Mouse (Mus musculus) induced T-regulatory cell, adult 2 months (primary cell): ENCODE measurements around the gene Ift122.
"Not testable (repeated sequence)": the region's sequence is repeated elsewhere in the genome, so short reads cannot be mapped to it uniquely, and the experiment has no call there.

Experiments
- DNase-seq: peaks from one replicate; pipeline ENCODE4 v3.0.0-alpha.2; 2012; ENCODE audit warnings: low read depth

Ift122 gene

DNA sequence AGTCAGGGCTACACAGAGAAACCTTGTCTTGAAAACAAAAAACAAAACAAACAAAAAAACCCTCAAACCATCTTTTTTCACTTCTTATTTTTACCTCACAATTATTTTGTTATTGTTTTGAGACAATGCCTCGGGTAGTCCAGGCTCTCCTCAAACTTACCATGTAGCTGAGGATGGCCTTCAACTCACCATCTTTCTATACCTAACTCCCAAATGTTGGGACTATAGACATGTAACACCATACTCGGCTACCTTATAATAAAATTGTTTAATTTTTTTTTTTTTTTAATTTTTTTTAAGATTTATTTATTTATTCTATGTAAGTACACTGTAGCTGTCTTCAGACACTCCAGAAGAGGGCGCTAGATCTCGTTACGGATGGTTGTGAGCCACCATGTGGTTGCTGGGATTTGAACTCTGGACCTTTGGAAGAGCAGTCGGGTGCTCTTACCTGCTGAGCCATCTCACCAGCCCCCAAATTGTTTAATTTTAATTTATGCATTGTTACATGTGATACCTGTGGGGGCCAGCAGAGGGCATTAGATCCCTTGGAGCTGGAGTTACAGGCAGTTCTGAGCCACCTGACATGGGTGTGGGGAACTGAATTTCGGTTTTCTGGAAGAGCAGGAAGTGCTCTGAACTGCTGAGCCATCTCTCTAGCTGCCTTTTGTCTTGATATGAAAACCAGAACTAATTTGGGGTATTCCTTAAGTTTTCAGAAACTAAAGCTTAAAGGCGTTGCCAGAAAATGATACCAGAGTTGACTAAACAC is 6.4 kb upstream of the Ift122 start:
- peak; percentile 86 for DNase-seq

DNA sequence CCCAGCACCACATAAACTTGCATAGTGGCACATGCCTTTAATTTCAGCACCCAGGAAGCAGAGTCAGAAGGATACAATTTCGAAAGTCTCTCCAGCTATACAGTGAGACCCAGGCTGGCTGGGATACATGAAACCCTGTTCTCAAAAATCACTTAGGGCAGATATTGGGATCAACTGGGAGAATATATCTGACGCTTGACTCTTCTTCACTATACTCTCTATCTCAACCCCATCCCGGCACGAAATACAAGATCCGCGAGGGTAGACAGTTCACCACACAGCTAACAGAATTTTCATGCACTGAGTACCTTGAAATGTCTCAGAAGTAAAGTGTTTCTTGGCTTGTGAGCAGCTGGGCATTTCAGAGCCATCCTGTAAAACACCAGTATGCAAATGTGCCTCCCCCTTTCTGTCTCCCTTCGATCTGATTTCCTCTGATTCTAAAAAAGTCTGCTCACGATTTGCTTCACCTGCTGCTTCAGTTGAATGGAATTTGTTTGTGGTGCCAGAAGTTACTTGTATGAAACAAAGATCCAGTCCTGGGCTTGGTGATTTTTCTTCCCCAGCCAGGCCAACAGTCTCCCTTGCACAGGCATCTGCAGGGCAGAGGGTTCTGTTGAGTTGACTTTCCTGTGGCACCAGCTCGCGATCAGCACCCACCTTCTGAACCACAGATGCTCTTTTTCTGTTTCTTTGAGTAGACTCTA is 4.5 kb upstream of the Ift122 start:
- DNase-seq, result no peak

DNA sequence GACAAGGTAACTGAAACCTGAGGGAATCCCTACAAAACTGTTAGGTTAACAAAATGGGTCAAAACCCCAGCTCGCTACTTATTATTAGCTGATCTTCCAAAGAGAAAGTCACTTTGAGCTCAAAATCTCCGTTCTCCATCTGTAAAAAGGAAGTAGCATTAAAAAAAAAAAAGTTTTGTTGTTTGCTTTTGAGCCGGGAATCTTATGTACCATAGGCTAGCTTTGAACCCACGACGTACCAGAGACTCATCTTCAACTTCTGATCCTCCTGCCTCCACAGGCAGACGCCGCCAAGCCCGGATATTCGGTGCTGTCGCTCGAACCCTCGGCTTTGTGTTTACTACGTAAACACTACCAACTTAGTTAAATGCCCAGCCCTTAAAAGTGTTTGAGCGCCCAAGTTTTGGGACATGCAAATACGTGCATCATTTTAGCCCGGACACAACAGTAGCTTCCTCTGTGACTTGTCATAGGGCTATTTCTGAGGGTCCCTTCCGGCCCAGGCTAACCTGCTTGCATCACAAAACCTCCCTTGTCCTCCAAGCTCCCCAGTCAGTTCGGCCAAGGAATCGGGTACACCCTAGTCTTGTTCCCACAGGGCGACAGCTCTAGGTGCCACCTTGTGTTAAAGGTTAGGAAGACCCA is 702 bp upstream of the Ift122 start:
- no peak for DNase-seq

DNA sequence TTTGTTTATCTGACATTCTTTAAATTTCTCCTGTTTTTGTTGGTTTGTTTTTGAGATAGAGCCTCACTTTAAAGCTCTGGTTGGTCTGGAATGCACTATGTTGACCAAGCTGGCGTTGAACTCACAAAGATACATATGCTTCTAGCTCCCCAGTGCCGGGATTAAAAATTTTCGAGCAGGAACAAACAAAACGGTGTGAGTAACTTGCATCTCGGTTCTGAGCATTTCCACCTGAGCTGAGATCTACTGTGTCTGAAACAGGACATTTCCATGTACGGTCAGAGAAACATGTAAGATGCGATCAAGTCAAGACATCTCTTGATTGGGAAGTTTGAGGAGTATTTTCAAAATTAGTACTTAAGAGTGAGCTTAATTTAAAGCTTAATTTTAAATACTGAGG is 715 bp downstream of the Ift122 start:
- no peak for DNase-seq

DNA sequence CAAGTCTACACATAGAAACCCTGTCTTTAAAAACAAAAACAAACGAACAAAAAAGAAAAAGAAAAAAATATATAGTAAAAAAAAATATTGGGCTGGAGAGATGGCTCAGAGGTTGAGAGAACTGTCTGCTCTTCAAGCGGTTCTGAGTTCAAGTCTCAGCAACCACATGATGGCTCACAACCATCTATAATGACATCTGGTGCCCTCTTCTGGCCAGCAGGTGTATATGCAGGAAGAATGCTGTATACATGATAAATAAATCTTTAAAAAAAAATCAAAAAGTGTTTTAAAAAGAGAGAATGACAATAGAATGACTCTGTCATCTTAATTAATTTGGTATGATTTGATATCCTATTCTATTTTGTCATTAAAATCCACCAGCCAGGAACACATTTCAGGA is 1.2 kb downstream of the Ift122 start:
- DNase-seq, result peak; percentile 71

DNA sequence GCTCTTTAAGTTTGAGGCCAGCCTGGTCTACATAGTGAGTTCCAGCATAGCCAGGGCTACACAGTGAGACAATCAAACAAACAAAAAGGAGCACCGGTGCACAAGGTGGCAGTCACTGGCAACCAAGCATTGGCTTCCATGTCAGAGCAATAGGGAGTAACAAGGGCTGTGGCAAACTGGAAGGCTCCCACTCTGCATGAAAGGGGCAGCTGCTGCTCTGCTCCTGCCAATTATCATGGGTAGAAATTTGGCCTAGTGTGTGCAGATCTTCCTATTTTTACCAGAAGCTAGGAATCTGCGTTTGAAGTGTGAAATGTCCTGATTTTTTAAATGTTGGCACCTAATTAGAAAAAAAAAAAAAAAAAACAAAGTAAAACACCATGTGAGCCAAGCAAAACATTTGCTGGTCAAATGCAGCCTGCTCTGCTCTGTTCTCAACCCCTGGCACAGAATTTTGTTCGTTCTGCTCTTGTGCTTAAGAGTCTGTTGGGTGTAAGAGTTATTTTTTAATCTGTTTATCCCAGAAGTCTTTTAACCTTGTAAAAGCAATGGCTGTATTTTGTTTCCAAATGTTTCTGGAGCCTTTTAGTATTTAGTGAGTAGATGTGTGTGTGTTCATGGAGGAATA is 2.6 kb downstream of the Ift122 start:
- no peak for DNase-seq

DNA sequence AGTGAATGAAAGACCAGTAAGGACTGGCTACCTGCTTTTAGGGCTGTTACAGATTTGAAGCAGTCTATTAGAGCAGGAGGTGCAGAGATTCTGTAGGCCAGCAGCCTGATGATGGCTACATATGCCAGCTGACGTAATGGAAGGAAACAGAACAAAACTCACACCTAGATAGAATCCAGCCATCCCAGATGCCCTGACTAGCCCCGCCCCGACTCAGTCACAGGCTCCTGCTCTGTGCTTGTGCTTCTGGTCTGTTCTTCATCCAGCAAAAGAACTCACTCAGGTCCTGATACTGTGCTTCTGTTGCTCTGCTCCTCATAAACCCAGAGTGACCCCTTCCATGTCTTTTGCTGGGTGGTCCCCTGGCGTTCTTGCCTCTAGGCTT is 3.1 kb downstream of the Ift122 start:
- no peak for DNase-seq

DNA sequence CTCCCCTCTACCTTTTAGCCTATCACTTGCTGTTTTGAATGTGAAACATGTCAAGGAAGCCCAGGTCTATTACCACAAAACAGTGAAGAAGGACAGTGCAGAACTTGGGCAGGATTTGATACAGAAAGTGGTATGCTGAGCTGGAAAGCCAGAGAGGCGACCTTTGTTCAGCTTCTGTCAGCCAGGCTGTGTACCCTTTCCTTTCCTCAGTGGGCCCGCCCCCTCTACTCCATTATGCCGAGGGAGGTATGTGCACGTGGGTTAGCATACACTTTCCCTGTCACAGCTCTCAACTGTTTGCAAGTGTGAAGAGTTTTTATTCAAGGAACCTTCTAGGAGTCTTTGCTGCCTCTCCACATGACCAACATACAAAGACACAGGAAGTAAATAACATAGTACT is 6.0 kb downstream of the Ift122 start:
- no peak for DNase-seq

DNA sequence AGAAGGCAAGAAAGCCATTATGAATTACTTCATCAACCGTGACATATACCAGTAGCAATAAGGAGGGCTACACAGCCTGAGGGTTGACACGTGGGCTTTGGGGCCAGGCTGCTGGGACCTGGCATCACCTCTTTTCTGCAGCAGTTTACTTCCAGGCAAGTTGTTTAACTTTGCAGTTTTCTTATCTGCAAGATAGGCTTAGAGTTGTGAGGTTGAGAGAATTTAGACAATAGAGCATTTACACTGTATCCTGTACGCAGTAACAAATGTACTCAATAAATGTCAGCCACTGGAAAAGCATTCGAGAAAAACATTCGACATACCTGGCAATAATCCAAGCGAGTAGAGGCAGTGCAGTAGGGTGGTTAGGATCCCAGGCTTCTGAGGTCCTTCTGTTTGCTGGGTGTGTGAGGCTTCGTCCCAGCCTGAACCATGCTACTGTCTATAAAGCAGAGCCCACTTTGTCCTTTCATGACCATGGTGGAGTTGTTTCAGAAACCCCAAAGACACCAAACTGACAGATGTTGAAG is 6.8 kb downstream of the Ift122 start:
- DNase-seq, result no peak

DNA sequence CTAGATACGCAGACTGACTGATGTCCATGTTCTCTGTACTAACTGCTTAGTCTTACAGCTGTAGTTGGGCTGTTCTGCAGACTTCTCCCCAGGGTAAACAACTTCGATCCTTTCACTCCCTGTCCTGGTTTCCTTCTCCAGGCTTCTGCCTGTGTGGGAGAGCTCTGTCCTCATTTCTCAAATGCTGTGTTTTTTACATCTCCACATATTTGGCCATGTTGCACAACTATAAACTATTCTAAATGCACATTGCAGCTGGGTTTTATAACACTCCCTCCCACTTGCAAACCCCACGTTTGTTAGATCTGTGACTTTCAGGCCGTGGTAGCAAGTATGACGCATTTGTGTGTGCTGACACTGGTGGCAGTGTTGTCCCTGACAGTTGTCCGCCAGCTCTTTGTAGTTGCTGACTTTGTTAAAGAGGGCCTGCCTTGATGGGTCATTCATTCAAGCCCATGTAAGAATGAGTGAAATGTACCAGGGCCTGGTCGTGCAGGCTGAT is 10.1 kb downstream of the Ift122 start:
- no peak for DNase-seq

DNA sequence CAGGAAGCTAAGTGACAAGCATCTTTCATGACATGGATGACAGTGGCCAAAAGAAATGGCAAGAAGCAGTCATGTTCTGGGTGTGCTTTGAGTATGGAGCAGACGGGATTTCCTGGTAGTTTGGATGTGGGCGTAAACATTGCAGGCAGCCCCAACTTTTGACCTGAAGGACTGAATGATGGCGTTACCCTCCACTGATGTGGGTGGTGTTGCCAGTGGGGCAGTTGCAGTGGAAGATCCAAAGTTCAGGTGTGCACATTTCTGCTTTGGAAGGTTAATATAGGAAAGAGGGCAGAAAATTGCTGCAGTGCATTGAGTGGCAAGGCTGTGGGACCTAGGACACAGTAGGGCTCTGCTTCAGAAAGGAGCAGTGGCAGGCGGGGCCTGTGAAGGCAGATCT is 12.0 kb downstream of the Ift122 start:
- DNase-seq, result no peak

DNA sequence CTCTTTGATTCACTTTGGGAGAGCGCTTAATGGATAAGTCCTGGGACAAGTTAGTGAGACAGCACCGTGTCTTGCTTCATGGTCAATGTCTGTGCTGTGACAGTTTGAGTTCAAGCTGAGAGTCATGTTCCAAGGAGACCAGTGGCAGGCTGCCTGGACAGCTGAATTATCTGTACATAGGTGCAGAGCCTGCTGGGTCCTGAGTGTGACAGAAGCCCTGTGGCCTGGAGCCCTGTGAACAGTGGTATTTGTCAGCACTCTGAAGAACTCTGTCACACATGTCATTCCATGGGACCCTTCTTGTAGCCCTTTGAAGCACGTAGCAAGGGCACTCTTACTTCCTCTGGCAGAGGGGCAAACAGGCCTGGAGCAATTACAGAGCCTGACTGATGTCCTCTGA is 13.9 kb downstream of the Ift122 start:
- DNase-seq, result not testable (repeated sequence)

DNA sequence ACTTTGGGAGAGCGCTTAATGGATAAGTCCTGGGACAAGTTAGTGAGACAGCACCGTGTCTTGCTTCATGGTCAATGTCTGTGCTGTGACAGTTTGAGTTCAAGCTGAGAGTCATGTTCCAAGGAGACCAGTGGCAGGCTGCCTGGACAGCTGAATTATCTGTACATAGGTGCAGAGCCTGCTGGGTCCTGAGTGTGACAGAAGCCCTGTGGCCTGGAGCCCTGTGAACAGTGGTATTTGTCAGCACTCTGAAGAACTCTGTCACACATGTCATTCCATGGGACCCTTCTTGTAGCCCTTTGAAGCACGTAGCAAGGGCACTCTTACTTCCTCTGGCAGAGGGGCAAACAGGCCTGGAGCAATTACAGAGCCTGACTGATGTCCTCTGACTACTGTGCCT is 18.0 kb downstream of the Ift122 start:
- not testable (repeated sequence) for DNase-seq

DNA sequence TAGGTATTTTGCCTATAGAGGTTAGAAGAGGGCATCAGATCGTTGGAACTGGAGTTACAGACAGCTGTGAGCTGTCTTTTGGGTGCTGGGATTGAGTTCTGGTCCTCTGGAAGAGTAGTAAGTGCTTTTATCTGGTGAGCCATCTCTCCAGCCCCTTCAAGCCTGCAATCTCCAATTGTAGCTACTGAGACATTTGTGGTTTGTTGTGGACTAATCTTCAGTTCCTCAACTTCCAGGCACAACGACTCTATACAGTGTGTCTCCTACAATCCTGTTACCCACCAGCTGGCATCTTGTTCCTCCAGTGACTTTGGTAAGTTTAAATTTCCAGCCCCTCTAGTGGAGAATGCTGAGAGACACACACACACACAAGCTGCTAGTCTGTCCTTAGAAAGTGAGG is 24.0 kb downstream of the Ift122 start:
- DNase-seq, result no peak

DNA sequence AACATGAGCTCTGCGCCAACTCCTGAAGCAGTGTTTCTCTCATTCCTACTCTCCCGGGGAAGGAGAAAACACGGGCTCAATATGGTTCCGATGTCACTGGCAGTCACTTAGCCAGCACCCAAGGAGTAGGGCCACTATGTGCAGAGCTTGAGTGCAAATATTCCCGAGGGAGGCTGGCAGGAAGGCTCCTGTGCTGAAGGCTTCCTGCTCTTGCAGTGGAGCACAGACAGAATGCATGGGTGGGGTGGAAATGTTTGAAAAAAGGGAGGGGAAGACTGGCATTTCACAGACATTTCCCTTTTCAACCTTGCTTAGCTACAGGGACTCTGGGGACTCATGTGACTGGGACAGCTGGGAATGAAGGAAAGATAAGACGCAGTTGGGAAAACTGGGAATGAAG is 25.4 kb downstream of the Ift122 start:
- no peak for DNase-seq

DNA sequence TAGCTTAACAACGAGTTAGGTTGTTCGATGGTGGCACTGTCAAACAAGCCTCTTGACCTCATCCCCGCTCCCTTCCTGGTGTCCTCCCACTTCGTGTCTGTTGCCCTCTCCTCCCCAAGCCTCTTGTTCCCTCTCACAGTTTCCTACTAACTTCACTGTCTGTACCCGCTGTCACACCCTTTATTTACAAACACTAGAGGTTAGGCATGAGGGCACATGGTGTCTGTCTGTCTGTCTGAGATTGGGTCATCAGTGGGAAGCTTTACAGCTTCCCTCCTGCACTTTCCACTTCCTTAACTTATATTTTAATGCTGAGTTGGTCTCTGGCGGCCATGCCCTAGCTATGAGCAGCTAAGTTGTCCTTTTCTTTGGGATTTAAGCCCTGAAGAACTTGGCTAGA is 26.5 kb downstream of the Ift122 start:
- no peak for DNase-seq

DNA sequence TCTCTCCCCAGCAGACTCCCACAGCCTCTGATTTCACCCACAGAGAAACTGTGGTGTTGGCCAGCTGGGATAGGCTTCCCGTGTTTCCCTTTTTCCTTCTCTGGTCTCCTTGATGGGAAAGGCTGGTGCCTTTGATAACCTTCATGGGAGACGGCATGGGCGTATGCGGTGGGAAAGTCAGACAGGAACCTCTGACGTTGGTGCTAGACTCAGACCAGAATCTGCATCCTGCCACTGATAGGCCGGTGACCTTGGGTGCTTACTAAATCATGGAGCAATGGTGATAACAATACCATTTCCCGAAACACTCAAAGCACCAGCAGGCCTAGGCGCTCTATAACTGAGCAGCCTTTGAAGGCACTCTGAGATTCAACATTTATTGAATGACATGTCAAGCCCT is 27.5 kb downstream of the Ift122 start:
- DNase-seq, result no peak

DNA sequence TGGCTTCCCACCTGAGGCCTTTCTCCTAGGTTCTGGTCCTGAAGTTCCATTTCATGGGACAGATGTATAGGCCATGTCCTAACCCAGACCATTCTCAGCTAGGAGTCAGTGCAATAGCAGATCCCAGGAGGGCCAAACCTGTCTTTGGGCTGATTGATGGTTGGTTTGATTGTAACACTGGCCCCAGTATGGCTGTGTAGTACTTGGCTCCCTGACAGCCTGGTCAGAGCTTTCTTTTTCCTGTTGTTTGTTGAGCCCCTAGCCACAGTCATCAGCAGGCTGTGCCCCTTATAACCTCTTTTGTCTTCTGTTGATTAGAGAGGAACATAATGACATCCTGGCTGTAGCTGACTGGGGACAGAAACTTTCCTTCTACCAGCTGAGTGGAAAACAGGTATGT is 30.7 kb downstream of the Ift122 start:
- no peak for DNase-seq

DNA sequence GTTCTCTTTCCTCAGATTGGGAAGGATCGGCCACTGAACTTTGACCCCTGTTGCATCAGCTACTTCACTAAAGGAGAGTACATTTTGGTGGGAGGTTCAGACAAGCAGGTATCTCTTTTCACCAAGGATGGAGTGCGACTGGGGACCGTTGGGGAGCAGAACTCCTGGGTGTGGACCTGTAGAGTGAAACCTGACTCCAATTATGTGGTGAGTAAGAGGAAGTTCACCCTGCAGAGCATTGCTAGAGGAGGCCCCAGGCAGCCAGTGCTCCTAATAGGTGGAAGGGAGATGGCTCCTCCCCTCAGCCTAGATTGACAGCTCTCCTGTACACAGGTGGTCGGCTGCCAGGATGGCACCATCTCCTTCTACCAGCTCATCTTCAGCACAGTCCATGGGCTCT is 33.6 kb downstream of the Ift122 start:
- peak; percentile 14 for DNase-seq

DNA sequence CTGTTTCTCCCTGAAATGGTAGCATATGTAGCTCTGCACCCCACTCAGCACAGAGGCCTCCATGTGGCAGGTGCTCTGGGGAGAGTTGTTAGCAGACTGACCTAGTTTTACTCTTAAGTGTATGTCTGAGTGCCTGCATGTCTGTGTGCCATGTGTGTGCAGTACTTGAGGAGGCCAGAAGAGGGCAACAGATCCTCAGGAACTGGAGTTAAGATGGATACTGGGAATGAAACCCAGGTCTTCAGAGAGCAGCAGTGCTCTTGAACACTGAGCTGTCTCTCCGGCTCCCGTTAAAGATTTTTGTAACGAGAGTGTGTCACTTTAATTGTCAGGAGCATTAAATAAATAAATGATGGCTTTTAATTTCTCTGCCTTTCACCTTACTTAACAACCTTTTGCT is 35.0 kb downstream of the Ift122 start:
- peak; percentile 62 for DNase-seq

DNA sequence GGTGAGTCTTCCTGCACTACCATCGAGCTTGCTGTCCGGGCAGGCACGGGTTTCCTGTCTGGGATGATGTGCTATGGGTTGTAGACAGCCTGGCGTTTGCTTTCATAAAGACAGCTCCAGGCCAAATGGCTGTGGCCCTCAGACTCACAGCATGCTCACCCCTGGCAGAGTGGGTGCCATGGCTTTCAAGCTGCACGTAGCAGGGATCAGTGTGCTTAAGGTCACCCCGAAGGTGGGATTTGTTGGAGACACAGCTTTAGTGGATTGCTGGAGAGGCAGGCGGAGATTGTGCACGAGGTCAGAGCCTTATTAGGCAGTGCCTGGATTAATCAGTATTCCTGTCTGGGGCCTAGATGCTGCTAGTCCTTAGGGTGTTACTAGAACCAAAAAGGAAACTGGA is 37.3 kb downstream of the Ift122 start:
- no peak for DNase-seq

DNA sequence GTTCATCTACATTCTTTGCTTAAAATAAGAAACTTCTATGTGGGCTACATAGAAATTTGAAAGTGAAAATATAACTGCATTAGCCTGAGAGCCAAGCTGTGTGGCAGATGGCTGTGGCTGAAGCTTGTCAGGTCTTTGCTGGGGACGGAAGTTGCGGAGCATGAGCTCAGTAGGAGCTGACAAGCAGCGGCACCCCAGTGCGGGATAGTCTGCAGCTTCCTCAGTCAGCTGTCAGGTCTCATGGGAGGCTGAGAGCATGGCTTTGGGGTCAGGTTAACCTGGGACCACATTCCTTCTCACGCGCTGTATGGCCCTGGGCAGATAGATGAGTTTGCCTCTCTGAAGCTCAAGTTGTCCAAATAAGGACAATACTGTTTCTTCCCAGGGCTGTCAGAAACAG is 37.8 kb downstream of the Ift122 start:
- DNase-seq, result no peak
